Mouse (Mus musculus): ENCODE results near the gene Lamc1.
A peak's percentile ranks its signal among the peaks of the same experiment; 100 is the strongest.
"Not testable (repeated sequence)": the region's sequence is repeated elsewhere in the genome, so short reads cannot be mapped to it uniquely, and the experiment has no call there.

Lamc1 gene

DNA sequence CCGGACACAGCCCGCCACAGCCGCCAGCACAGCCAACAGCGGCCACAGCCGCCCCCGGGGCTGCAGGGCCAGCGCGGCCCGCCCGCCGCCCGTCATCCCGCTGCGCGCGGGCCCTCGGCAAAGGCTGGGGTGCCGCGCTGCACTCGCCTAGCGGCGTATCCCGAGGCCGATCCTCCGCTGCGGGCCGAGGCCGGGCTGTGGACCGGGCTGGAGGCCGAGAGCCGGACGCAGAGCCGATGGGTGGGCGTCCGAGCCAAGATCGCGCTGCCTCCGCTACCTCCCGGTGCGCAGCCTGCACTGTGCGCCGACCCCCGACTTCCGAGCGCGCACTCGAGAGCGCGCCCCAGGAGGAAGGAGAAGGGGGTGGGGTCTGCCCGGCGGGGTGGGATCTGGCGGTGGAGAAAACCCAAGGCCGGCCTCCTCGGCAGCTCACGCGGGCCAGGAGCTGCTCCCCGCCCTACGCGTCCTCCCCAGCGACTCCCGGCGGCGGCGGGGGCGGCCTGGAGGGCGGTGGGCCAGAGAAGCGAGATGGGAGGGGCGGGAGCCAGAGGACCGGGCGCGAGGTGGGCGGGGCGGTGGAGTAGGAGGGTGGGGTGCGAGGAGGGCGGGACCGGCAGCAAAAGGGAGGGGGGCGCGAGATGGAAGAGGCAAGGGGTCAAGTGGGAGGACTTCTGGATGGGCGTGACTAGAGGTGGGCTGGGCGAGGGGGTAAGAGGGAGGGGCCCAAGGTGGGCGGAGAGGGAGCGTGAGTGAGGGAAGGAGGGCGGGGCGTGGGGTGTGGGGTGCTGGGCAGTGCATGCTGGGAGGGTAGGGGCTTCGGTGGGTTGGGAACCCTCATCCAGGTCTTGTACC, at the start of gene Lamc1:
Lamc1 (minus strand) TSS at position 343 of the 852 bp plus-strand sequence.
- DNase-seq (ENCODE audit: low spot score in 2 of 2): peak; percentile 37 to 72

GRCm38 (mm10) chr1:153380746-153381282, 48.2 kb upstream of the Lamc1 start:
- no peak for DNase-seq (ENCODE audit: low spot score in 2 of 2)

- DNase-seq (ENCODE audit: low spot score in 2 of 2): no peak
Measured at GRCm38 (mm10) chr1:153379832-153380231, 47.2 kb upstream of the Lamc1 start.

DNA sequence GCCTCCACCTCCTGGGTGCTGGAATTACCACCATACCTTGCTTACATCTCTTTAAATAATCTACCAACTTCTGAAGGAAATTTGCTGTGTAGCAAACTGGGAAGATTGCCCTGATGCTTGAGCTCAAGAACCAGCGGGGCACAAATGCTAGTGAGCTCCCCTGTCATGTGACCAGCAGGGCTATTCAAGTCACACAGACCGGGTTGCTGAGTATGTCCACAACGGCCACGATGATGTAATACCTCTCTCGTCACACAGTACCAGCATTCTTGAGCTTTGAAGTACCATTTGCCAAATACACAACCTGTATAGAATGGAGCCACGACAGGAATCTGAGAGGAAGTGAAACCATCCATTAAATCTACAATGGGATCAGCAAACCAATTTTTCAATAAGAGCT, 46.0 kb upstream of the Lamc1 start:
- DNase-seq (ENCODE audit: low spot score in 2 of 2): no peak

GRCm38 (mm10) chr1:153376446-153376845, 43.9 kb upstream of the Lamc1 start:
- DNase-seq (ENCODE audit: low spot score in 2 of 2): no peak

DNA sequence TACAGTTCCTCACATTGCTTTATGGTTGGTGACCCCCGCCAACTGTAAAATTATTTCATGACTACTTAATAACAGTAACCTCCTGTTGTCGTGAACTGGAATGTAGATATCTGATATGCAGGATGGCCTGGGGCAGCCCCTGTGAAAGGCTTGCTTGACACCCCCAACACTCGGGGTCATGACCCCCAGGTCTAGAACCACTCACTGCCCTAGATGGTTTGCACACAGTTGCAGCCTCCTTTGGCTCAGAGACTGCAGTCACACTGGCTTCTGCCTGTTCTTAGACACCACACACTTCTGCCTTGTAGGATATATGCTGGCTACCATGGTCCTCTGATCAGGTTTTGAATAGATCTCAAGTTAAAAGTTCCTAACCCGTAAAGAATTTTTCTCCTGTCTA, 41.5 kb upstream of the Lamc1 start:
- DNase-seq (ENCODE audit: low spot score in 2 of 2): no peak

DNA sequence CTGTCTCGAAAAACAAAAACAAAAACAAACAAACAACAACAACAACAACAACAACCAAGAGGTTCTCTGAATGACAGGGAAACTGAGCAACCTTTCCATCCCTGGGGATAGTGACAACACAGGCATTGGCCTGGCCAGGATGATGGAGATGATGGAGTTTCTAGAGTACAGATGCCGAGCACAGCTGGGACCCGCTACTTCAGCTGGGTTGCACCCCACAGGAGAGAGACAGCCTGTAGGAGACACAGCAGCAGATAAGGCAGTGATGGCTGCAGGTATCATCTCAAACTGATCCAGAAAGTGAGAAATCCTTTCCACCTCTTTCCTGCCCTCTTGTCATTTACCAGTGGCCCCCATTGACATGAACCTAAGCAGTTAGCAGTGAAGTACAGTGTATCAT, 39.3 kb upstream of the Lamc1 start:
- no peak for DNase-seq (ENCODE audit: low spot score in 2 of 2)

- DNase-seq (ENCODE audit: low spot score in 2 of 2): no peak
Measured at GRCm38 (mm10) chr1:153369011-153369410, 36.4 kb upstream of the Lamc1 start.

- no peak for DNase-seq (ENCODE audit: low spot score in 2 of 2)
Measured at GRCm38 (mm10) chr1:153367048-153367447, 34.5 kb upstream of the Lamc1 start.

GRCm38 (mm10) chr1:153361926-153362325, 29.3 kb upstream of the Lamc1 start:
- DNase-seq (ENCODE audit: low spot score in 2 of 2): no peak

GRCm38 (mm10) chr1:153360556-153360955, 28.0 kb upstream of the Lamc1 start:
- no peak for DNase-seq (ENCODE audit: low spot score in 2 of 2)

DNA sequence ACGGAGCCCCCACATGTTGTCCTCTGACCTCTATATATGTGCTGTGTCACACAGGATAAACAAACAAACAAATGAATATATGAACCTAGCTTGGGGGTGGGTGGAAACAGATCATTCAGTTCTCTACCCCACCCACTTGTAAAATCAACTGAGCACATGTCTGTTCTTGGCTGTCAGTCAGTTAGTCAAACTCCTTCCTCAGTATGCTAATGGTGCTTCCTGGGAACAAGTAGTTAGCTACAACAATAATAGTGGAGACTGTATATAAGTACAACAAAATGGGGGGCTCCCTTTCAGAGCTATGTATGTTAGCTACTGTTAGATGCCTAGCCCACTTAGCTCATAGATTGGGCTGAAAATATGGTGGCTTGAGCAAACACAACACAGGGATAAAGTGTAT, 24.6 kb upstream of the Lamc1 start:
- no peak for DNase-seq (ENCODE audit: low spot score in 2 of 2)

GRCm38 (mm10) chr1:153354466-153354865, 21.9 kb upstream of the Lamc1 start:
- no peak for DNase-seq (ENCODE audit: low spot score in 2 of 2)

- no peak for DNase-seq (ENCODE audit: low spot score in 2 of 2)
Measured at GRCm38 (mm10) chr1:153353736-153354430, 21.3 kb upstream of the Lamc1 start.

DNA sequence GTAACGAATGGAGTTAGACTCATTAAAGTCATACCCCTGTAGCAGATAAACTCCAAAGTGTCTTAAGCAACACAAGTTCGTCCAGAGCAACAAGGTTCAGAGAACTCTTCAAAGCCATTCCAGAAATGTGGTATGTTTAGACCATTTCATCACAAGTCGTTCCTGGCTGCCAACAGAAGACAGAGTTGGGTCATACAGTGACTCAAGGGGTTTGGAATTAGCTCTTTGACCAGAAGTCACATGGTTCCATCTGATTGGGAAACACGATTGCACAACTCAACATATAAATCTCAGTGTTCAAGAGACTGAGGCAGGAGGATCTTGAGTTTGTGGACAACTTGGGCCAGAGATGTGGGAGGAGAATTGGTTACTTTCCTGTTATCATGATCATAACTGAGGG, 18.4 kb upstream of the Lamc1 start:
- DNase-seq (ENCODE audit: low spot score in 2 of 2): no peak

DNA sequence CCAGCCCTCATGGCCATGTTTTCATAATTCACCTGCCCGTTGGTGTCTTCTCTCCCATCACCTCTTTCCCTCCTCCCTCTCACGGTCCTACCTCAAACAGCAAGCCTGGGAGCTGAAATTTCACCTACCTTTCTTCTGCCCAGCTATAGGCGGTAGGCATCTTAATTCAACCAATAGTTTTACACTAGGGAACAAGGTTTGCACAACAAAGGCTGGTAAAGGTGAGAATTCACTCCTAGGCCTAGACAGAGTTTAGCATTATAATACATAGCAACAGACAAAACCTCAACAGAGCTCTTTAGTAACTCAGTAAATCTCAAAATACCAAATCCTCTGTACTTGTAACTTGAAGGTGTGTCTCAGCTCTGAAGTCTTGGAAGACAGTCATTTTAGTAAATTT, 15.1 kb upstream of the Lamc1 start:
- no peak for DNase-seq (ENCODE audit: low spot score in 2 of 2)

DNA sequence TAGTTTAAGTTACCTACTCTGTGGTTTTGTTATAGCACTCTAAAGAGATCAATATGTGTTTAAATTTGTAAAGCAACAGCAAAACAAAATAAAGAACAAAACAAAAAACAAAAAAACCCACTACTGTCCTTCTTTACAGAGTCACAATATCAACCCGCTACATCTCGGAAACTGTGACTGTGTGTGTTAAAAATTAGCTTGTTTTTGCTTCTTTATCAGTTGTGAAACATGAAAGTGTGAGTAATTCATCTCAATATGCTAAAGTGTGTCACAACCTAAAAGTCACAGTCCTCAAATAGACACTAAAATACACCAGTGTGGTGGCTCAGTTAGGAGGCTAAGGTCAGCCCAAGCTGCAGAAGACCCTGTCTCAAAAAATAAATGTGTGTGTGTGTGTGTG, 14.5 kb upstream of the Lamc1 start:
- no peak for DNase-seq (ENCODE audit: low spot score in 2 of 2)

DNA sequence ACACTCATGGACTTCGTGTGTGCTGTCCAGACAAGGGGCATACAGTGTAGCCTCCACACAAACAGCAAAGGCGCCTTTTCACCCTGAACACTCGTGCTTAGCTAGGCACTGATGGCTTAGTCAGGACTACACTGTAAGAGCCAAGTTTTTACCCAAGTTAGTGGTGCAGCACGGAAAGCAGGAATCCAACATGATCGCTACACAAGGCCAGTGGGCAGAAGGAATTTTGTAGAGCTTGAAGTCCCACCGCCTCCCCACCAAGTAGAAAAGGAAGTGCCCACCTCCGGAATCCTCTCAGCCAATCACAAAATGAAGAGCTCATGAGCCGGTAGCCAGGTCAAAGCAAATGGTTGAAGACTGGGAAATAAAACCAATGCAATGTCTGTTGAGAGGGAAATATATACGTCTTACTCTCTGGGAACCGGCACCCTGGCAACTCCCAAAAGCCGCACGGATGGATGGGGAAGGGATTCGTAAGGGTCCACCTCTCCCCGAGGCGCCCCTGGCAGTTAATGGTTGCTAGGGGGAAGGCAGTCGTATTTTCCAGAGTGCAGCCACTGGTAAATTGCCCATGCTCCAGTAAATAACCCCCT, 13.2 kb upstream of the Lamc1 start:
- no peak for DNase-seq (ENCODE audit: low spot score in 2 of 2)

- DNase-seq (ENCODE audit: low spot score in 2 of 2): no peak
Measured at GRCm38 (mm10) chr1:153345002-153345401, 12.4 kb upstream of the Lamc1 start.

DNA sequence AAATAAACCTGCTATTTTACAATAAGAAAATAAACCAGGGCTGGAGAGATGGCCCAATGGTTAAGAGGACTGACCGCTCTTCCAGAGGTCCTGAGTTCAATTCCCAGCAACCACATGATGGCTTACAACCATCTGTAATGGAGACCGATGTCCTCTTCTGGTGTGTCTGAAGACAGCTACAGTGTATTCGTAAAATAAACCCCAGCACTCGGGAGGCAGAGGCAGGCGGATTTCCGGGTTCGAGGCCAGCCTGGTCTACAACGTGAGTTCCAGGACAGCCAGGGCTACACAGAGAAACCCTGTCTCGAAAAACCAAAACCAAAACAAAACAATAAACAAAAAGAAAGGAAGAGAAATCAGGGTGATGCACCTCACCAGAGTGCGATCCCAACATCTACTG, 2.9 kb upstream of the Lamc1 start:
- not testable (repeated sequence) for DNase-seq (ENCODE audit: low spot score in 2 of 2)

DNA sequence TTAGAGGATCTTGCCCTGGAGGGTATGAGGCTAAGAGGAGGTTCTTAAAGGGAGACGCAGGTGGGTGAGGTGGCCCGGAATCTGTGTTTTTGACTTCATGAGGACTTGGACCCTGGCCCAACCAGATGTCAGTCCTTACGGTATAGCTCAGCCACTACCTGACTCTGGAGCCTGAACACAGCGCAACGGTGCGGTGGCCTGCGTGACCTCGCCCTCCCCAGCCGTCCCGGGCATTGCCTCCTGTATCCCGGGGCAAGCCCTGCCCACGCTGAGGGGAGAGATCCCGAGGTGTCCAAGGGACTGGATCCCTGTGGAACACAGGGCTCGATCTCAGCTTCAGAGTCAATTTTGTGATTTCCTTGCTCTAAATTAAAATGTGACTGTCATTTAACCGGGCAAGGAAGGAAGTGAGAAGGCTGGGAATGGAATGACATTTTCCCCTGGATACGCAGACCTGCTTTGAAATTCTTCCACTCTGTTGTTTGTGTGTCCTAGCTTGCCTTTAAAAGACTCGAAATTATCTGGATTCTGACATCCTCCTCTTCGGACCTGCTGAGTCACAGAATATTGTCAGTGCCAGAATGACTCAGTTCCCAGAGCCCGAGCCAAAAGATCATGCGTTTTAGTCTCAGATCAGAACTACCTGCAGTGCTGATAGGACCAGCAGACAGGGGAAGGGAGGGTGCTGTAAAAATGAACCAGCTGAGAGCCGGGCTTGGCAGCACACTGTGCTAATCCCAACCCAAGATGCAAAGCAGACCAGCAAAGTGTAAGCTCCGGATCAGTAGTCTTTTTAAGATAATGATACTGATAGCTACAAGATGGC, 923 bp upstream of the Lamc1 start:
- DNase-seq (ENCODE audit: low spot score in 2 of 2): peak in 1 of 2 experiments; percentile 64
